Comparison of ENCODE assay signal across 23 mouse cellular contexts in genomic region chr2:61346012-61346760, GRCm38 (mm10).
DNase-seq lines count a peak whose midpoint lies in the region; ATAC-seq and TF ChIP-seq lines count a peak whose summit lies in the region.
"Had no signal": no experiment of that assay in that cellular context is flagged by ENCODE, and none has a peak within 500 bp of the region (broad histone marks: within the 10 kb centered on the region; RNA-seq: fewer than 3 reads in every experiment).

No protein-coding gene starts in this region.

- WGBS in kidney, postnatal 0 days, result 32% methylated on average over 8 of the region's 8 CpGs
- 24% methylated on average over 8 of the region's 8 CpGs for WGBS in large intestine, adult 2 months

- no peaks in the 10 kb centered on the region for H3K9me3 ChIP-seq in kidney, postnatal 0 days (replicated peaks; ENCODE audit: low read length)
- H3K9me3 ChIP-seq: embryonic facial prominence, embryonic 10.5 days; forebrain, embryonic 10.5 days; G1E; heart, embryonic 10.5 days; heart, embryonic 15.5 days; hindbrain, embryonic 13.5 days had no signal

- no peak overlapping the region for H3K9ac ChIP-seq in kidney, postnatal 0 days (ENCODE audit: low read depth, low read length)
- H3K9ac ChIP-seq: heart, embryonic 15.5 days; hindbrain, embryonic 13.5 days had no signal

- peak; percentile 80 for ATAC-seq in kidney, postnatal 0 days (replicated peaks; ENCODE audit: low FRiP score, low read depth)
- ATAC-seq: CD4-positive, CD25-positive, alpha-beta regulatory T cell, adult 4 months; forebrain, embryonic 14.5 days had no signal

- peak overlapping the region; percentile 28; the same call in 1 of the 2 replicates for H3K27ac ChIP-seq in gastrocnemius, adult 2 months
- no peak overlapping the region for H3K27ac ChIP-seq in kidney, postnatal 0 days
- H3K27ac ChIP-seq in embryonic fibroblast, embryonic 13.5 days (ENCODE audit: insufficient read depth, low read length), result peak overlapping the region; percentile 66
- H3K27ac ChIP-seq: embryonic facial prominence, embryonic 10.5 days; forebrain, embryonic 10.5 days; heart, embryonic 10.5 days; heart, embryonic 15.5 days; hindbrain, embryonic 13.5 days had no signal

- H3K27me3 ChIP-seq in kidney, postnatal 0 days (ENCODE audit: insufficient read depth, low read length), result no peaks in the 10 kb centered on the region
- H3K27me3 ChIP-seq: heart, embryonic 15.5 days; hindbrain, embryonic 13.5 days had no signal

- no peak for TF ChIP-seq CTCF in gastrocnemius, adult 2 months (IDR thresholded peaks at IDR 0.05)
- TF ChIP-seq CTCF in kidney, postnatal 0 days (IDR thresholded peaks at IDR 0.05; ENCODE audit: low read depth), result no peak
- no peak for TF ChIP-seq CTCF in embryonic fibroblast, embryonic 13.5 days (IDR thresholded peaks at IDR 0.05; ENCODE audit: borderline replicate concordance, insufficient read depth, low read length)

- no peak overlapping the region for H3K4me2 ChIP-seq in kidney, postnatal 0 days (ENCODE audit: low read length)
- H3K4me2 ChIP-seq: heart, embryonic 15.5 days; hindbrain, embryonic 13.5 days had no signal

- intact Hi-C loops in gastrocnemius, adult 2 months (cut with DNase I), result no loop called here
- intact Hi-C loops in left cerebral cortex, postnatal 10 days (cut with DNase I), result no loop called here

- H3K4me1 ChIP-seq in kidney, postnatal 0 days (replicated peaks; ENCODE audit: insufficient read depth, low read length), result no peaks in the 10 kb centered on the region
- peaks cover 6% of the 10 kb centered on the region for H3K4me1 ChIP-seq in embryonic fibroblast, embryonic 13.5 days (ENCODE audit: control insufficient read depth, insufficient read depth, low read length)
- H3K4me1 ChIP-seq: forebrain, embryonic 10.5 days; hindbrain, embryonic 13.5 days had no signal

- no peaks in the 10 kb centered on the region for H3K36me3 ChIP-seq in kidney, postnatal 0 days (ENCODE audit: insufficient read depth, low read length)
- H3K36me3 ChIP-seq: embryonic facial prominence, embryonic 10.5 days; forebrain, embryonic 10.5 days; G1E; heart, embryonic 10.5 days; heart, embryonic 15.5 days; hindbrain, embryonic 13.5 days had no signal

- H3K4me3 ChIP-seq in gastrocnemius, adult 2 months, result no peak overlapping the region
- no peak overlapping the region for H3K4me3 ChIP-seq in kidney, postnatal 0 days (replicated peaks; ENCODE audit: low read depth, low read length)
- H3K4me3 ChIP-seq in embryonic fibroblast, embryonic 13.5 days (ENCODE audit: insufficient read depth, low read length), result no peak overlapping the region
- H3K4me3 ChIP-seq: embryonic facial prominence, embryonic 10.5 days; erythroblast, embryonic 14.5 days; forebrain, embryonic 10.5 days; heart, embryonic 10.5 days; heart, embryonic 15.5 days; hindbrain, embryonic 13.5 days had no signal

- TF ChIP-seq POLR2A in embryonic fibroblast, embryonic 13.5 days (IDR thresholded peaks at IDR 0.05; ENCODE audit: low read depth, low read length), result no peak

- peak; percentile 21 for DNase-seq in gastrocnemius, adult 2 months
- DNase-seq in gastrocnemius, postnatal 10 days, result no peak
- DNase-seq in kidney, postnatal 0 days (ENCODE audit: low spot score), result peak; percentile 86
- DNase-seq in kidney, postnatal 10 days, result no peak
- peak; percentile 6 for DNase-seq in large intestine, adult 2 months (ENCODE audit: low read depth, low spot score)
- DNase-seq in left cerebral cortex, postnatal 10 days (ENCODE audit: extremely low spot score in 1 of 2, low spot score in 2 of 2), result no peak
- DNase-seq: adrenal gland, adult 8-10 months; adrenal gland, postnatal 36 days; B cell, adult 2 months; cerebellum, adult 2 months; cerebellum, postnatal 10 days; heart, adult 18-20 months; heart, postnatal 14 days had no signal

Comparison
In these comparisons a context has a peak if more than half of its experiments do, and no peak if none do; other contexts are left out.
1. DNase-seq: peak in gastrocnemius, adult 2 months (single experiment), kidney, postnatal 0 days (single experiment) and large intestine, adult 2 months (single experiment); none in gastrocnemius, postnatal 10 days (single experiment), kidney, postnatal 10 days (single experiment) and left cerebral cortex, postnatal 10 days (0 of 2).